ENCODE assay signal across 13 mouse cellular contexts in the genomic region with DNA sequence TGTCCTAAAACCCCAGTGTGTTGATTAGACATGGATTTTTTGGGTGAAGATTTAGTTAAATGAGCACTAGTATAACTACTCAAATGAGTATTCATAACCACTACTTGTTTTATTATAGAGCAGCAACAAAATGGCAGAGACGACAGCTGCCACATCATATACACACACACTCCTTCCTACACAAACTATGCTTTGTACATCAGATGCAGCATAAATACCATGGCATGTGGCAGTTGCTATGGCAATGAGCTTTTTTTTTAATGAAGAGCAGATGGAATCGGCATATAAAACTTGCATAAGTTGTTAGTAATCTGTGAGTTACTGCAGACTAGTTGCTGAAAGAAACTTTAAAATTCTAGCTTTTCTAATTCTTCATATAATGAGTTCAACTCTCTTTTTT.
A peak's percentile ranks its signal among the peaks of the same experiment; 100 is the strongest.
DNase-seq lines count a peak whose midpoint lies in the region; ATAC-seq lines count a peak whose summit lies in the region.
"Had no signal": no experiment of that assay in that cellular context is flagged by ENCODE, and none has a peak within 500 bp of the region (broad histone marks: within the 10 kb centered on the region; RNA-seq: fewer than 3 reads in every experiment).

No protein-coding gene starts in this region.

- no peak overlapping the region for H3K4me3 ChIP-seq in embryonic facial prominence, embryonic 14.5 days (ENCODE audit: low read depth, low read length)
- H3K4me3 ChIP-seq: liver, embryonic 15.5 days had no signal

- no peak overlapping the region for H3K27ac ChIP-seq in embryonic facial prominence, embryonic 14.5 days (replicated peaks; ENCODE audit: low read depth, low read length)
- H3K27ac ChIP-seq: liver, embryonic 15.5 days had no signal

- no peaks in the 10 kb centered on the region for H3K4me1 ChIP-seq in embryonic facial prominence, embryonic 14.5 days (ENCODE audit: control insufficient read depth, insufficient read depth, low read length)
- H3K4me1 ChIP-seq: liver, embryonic 15.5 days had no signal

- 38% methylated on average over 2 of the region's 2 CpGs for WGBS in embryonic facial prominence, embryonic 14.5 days

- DNase-seq in layer of hippocampus, adult 18-20 months (ENCODE audit: low spot score in 2 of 2): peak; percentile 14 to 55
- DNase-seq in layer of hippocampus, postnatal 36 days: no peak
- peak; percentile 80 for DNase-seq in brain, adult 2 months (ENCODE audit: low read depth, low spot score)
- DNase-seq in embryonic facial prominence, embryonic 14.5 days (ENCODE audit: low spot score): peak; percentile 39
- peak; percentile 20 to 57 for DNase-seq in left cerebral cortex, adult 9 months (ENCODE audit: low spot score in 2 of 2)
- DNase-seq in adrenal gland, postnatal 25 days: no peak
- DNase-seq in T-cell, adult 2 months (ENCODE audit: low spot score): no peak
- DNase-seq: adrenal gland, adult 2 months; heart, postnatal 36 days; retina, postnatal 1 day had no signal

- H3K9ac ChIP-seq in embryonic facial prominence, embryonic 14.5 days (ENCODE audit: low read depth, low read length): no peak overlapping the region
- H3K9ac ChIP-seq: liver, embryonic 15.5 days had no signal

- H3K27me3 ChIP-seq in embryonic facial prominence, embryonic 14.5 days (replicated peaks; ENCODE audit: control insufficient read depth, insufficient read depth, low read length): no peaks in the 10 kb centered on the region
- H3K27me3 ChIP-seq: liver, embryonic 15.5 days had no signal

- H3K36me3 ChIP-seq in embryonic facial prominence, embryonic 14.5 days (ENCODE audit: control insufficient read depth, insufficient read depth, low read length): no peaks in the 10 kb centered on the region
- H3K36me3 ChIP-seq: liver, embryonic 15.5 days had no signal

- no peaks in the 10 kb centered on the region for H3K9me3 ChIP-seq in embryonic facial prominence, embryonic 14.5 days (ENCODE audit: control insufficient read depth, low read length)
- H3K9me3 ChIP-seq: liver, embryonic 15.5 days had no signal

- no peak for ATAC-seq in embryonic facial prominence, embryonic 14.5 days (ENCODE audit: low read depth)
- ATAC-seq: CD4-positive, CD25-positive, alpha-beta regulatory T cell, adult 4 months; intestine, embryonic 16.5 days had no signal

- no peak overlapping the region for H3K4me2 ChIP-seq in embryonic facial prominence, embryonic 14.5 days (ENCODE audit: low read depth, low read length)
- H3K4me2 ChIP-seq: liver, embryonic 15.5 days had no signal

Comparison
In these comparisons a context has a peak if more than half of its experiments do, and no peak if none do; other contexts are left out.
1. DNase-seq: peak in layer of hippocampus, adult 18-20 months (2 of 2), brain, adult 2 months (single experiment), embryonic facial prominence, embryonic 14.5 days (single experiment) and left cerebral cortex, adult 9 months (2 of 2); none in layer of hippocampus, postnatal 36 days (0 of 2), adrenal gland, postnatal 25 days (single experiment) and T-cell, adult 2 months (single experiment).